Mouse (Mus musculus) regulatory T cell (primary cell): ENCODE measurements around the gene Scfd2.

ENCODE experiments used
- in situ Hi-C: fragments of 300-600 bp; cut with MboI, MseI; formaldehyde crosslinking; loops from one replicate; pipeline ENCODE4 v1.15.1; 2025; ENCODE audit warnings: high pct_unique_total_duplicates

Gene Scfd2

GRCm38 (mm10) chr5:74246971-74247370 lies 284.6 kb downstream of the Scfd2 start:
- in situ Hi-C loops = no loop called here

GRCm38 (mm10) chr5:74246453-74246852 lies 285.1 kb downstream of the Scfd2 start:
- in situ Hi-C loops = no loop called here

GRCm38 (mm10) chr5:74245641-74246145 lies 285.9 kb downstream of the Scfd2 start:
- in situ Hi-C loops = no loop called here

- in situ Hi-C loops = no loop called here
Observed at GRCm38 (mm10) chr5:74244406-74245019, 287.0 kb downstream of the Scfd2 start.

- in situ Hi-C loops = no loop called here
Observed at GRCm38 (mm10) chr5:74242654-74243053, 288.9 kb downstream of the Scfd2 start.

GRCm38 (mm10) chr5:74240926-74241680 lies 290.5 kb downstream of the Scfd2 start:
- in situ Hi-C loops = no loop called here

- in situ Hi-C loops = no loop called here
Observed at GRCm38 (mm10) chr5:74240298-74240697, 291.3 kb downstream of the Scfd2 start.

- in situ Hi-C loops = no loop called here
Observed at GRCm38 (mm10) chr5:74239369-74239768, 292.2 kb downstream of the Scfd2 start.

- in situ Hi-C loops = no loop called here
Observed at GRCm38 (mm10) chr5:74233808-74234207, 297.8 kb downstream of the Scfd2 start.

GRCm38 (mm10) chr5:74230525-74230924 lies 301.0 kb downstream of the Scfd2 start:
- in situ Hi-C loops = no loop called here

GRCm38 (mm10) chr5:74229775-74230413 lies 301.7 kb downstream of the Scfd2 start:
- in situ Hi-C loops = no loop called here

GRCm38 (mm10) chr5:74228938-74229337 lies 302.6 kb downstream of the Scfd2 start:
- in situ Hi-C loops = no loop called here

- in situ Hi-C loops = no loop called here
Observed at GRCm38 (mm10) chr5:74227352-74227751, 304.2 kb downstream of the Scfd2 start.

GRCm38 (mm10) chr5:74226183-74226582 lies 305.4 kb downstream of the Scfd2 start:
- in situ Hi-C loops = no loop called here

GRCm38 (mm10) chr5:74224480-74224879 lies 307.1 kb downstream of the Scfd2 start:
- in situ Hi-C loops = no loop called here

- in situ Hi-C loops = no loop called here
Observed at GRCm38 (mm10) chr5:74222626-74223025, 308.9 kb downstream of the Scfd2 start.

- in situ Hi-C loops = no loop called here
Observed at GRCm38 (mm10) chr5:74218524-74218923, 313.0 kb downstream of the Scfd2 start.

GRCm38 (mm10) chr5:74215125-74215524 lies 316.4 kb downstream of the Scfd2 start:
- in situ Hi-C loops = no loop called here

- in situ Hi-C loops = no loop called here
Observed at GRCm38 (mm10) chr5:74214501-74215110, 317.0 kb downstream of the Scfd2 start.

GRCm38 (mm10) chr5:74211346-74211745 lies 320.2 kb downstream of the Scfd2 start:
- in situ Hi-C loops = no loop called here

- in situ Hi-C loops = no loop called here
Observed at GRCm38 (mm10) chr5:74209640-74210039, 321.9 kb downstream of the Scfd2 start.

- in situ Hi-C loops = no loop called here
Observed at GRCm38 (mm10) chr5:74208438-74208837, 323.1 kb downstream of the Scfd2 start.
